Mouse (Mus musculus) neural tube, embryonic 10.5 days (tissue): ENCODE results near the gene Ccnk.

Experiments
- DNase-seq: peaks from one replicate; pipeline ENCODE4 v3.0.0-alpha.2; 2017; ENCODE audit warnings: low spot score; ENCODE audit errors: extremely low spot score

Ccnk gene

DNA sequence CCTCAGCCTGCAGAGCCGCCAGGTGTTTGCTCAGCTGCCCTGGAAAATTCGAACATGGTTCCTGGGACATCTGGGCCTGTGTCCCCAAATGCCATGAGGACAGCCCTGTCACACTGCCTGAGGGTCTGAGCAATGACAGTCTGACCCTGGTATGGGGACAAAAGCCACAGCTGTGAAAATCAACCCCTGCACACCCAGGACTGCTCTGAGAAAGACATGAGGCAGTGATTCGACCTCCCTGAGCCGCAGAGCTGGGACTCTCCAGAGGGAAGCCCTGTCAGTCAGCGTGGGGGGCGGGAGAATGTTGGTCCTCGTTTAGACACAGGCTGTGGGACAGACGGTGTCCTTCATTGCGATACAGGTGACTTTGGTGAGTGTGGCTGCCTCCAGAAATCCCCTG is 66.2 kb downstream of the Ccnk start:
- DNase-seq = no peak

DNA sequence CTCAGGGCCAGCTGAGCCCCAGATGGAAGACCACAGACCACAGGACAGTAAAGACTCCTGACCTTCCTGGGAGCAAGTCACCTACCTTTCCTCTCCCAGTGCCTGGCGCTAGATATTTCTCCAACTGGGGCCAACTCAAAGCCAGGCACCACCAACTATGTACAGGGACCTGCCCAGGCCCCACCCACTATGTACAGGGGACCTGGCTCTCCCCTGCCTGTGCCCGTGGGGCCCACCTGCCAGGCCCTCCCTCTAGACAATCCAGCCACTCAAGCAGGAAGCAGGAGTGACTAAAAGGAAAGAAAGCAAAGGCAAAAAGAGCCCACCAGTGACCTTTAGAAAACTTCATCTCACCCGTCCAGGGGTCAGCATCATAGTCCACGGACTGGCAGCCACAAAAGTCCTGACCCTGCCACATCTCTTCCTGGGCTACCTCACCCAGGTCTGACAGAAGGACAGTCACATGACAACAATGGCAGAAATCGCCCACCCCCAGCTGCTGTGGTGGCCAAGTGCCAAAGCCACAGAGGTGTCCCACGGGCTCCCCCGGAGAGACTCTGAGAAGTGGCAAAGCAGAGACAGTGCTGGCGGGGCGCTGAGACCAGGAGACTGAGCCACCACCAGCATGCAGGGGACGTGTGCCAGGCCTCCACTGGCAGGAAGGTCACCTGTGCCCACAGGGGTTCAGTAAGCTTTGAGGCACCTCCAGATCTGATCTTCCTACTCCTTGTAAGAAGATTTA is 67.6 kb downstream of the Ccnk start:
- DNase-seq = no peak

DNA sequence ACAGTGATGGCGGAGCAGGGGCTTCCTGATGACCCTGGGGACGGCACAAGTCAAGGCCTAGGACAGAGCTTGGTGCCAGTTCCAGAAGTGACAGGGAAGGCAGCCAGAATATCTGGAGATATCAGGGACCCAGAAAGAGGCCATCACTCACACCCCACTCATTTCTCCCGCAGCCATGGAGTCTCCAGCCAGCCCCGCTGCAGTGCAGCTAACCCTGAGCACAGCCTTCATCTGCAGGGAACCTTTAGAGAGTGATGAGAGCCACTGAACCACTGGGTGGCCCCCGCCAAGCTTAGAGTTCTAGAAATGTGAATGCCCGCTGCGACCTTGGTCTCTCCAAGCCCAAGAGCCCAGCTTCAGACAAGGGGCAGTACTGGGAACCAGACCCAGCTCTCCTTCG is 69.6 kb downstream of the Ccnk start:
- no peak for DNase-seq

DNA sequence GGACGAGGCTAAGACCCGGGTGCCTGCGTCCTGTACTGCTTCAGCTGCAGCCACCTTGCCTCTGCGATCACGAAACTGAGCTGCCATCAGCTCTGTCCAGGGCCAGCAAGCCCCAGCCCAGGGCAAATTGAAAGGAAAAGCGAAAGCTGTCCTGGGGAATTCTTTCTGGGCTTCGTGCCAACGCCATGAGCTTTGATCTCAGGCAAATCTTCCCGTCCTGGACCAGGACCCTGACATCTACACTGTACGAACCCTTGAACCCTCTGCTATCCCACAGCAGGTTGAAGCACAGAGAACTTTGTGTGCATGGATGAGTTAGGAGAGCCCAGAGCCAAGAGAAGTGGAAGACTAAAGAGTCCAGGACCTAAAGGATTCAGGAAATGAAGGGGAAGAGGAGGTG is 70.1 kb downstream of the Ccnk start:
- DNase-seq = no peak

DNA sequence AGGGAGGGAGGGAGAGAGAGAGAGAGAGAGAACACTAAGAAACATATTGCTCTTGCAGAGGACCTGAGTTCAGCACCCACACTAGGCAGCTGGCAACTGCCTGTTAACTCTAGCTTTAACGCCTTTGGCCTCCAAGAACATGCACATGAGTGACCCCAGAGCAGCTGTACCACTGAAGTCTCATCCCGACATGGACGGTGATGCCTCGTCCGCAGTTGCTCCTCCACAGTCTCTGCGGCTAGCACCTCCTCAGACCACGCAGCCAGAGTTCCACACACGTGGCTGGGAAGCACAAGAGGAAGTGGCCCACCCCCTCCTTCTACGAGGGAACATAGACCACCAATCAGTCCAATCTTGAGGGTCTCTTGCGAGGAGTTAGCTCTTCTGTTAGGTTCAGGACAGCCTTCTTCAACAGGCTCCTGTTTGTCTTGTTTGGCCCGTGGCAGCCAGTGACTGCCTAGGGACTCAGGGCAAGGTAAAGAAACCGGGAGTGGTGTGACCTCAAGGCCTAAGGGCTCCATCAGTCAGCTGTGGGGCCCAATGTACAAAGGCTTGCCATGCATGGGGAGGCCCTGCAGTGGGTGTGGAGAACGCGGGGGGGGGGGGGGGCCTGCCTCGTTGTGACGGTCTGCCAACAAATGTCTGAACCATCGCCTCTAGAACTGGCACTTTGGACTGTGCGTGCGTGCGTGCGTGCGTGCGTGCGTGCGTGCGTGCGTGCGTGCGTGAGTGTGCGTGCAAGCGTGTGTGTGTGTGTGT is 71.8 kb downstream of the Ccnk start:
- no peak for DNase-seq

DNA sequence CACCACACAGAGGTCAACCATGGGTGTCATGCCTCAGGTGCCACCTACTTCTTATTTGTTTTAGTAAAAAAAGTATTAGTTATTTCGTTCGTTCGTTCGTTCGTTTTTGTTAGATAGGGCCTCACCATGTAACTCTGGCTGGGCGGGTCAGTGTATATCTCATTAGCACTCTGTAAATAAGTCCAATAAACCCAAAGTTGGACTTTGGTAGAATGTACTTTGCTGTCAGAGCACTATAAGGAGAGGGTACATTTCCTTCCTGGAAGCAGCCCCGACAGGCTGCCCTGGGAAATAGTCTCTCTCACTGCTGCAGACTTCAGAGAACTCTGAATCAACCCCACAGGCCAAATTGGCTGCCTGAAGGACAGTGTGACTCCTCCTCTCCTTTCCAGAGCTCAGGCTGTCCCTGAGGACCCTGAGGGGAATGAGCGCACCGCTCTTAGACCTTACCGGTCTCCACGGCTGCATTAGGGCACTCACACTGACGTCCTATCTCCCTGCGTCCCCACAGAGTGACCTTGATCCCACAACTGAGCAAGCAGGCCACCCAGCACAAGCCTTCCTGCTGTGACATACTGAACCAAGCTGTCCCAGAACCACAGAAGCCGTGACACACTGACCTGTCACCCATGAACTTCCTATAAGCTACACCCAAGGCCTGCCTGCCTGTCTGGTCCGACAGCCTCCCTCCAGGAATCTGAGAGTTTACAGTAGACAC is 72.6 kb downstream of the Ccnk start:
- DNase-seq = no peak
